Mouse (Mus musculus) 3T3-L1 (cell line): Measurements from ENCODE around the gene Fgfbp1.

ENCODE experiments used
- DNase-seq: peaks from one replicate; pipeline ENCODE4 v3.0.0-alpha.2; 2015; ENCODE audit warnings: low read depth, low spot score

Fgfbp1 gene

GRCm38 (mm10) chr5:43981620-43982019 is at the start of gene Fgfbp1:
Fgfbp1 (minus strand) TSS chr5:43981779.
- no peak for DNase-seq

- no peak for DNase-seq
Observed at GRCm38 (mm10) chr5:43998295-43998989, 16.9 kb upstream of the Fgfbp1 start.

- DNase-seq: no peak
Observed at GRCm38 (mm10) chr5:43997626-43998025, 16.0 kb upstream of the Fgfbp1 start.

- DNase-seq: no peak
Observed at GRCm38 (mm10) chr5:43996162-43996561, 14.6 kb upstream of the Fgfbp1 start.

GRCm38 (mm10) chr5:43994981-43995380 is 13.4 kb upstream of the Fgfbp1 start:
- DNase-seq: no peak

GRCm38 (mm10) chr5:43990316-43990715 is 8.7 kb upstream of the Fgfbp1 start:
- peak; percentile 77 for DNase-seq

GRCm38 (mm10) chr5:43989017-43989416 is 7.4 kb upstream of the Fgfbp1 start:
- DNase-seq: no peak

- DNase-seq: peak; percentile 65
Observed at GRCm38 (mm10) chr5:43986212-43986611, 4.6 kb upstream of the Fgfbp1 start.

GRCm38 (mm10) chr5:43982896-43983295 is 1.3 kb upstream of the Fgfbp1 start:
- DNase-seq: peak; percentile 67

- DNase-seq: no peak
Observed at GRCm38 (mm10) chr5:43980397-43980796, 1.2 kb downstream of the Fgfbp1 start.

- no peak for DNase-seq
Observed at GRCm38 (mm10) chr5:43976821-43977561, 4.6 kb downstream of the Fgfbp1 start.

- DNase-seq: no peak
Observed at GRCm38 (mm10) chr5:43974166-43974565, 7.4 kb downstream of the Fgfbp1 start.

- no peak for DNase-seq
Observed at GRCm38 (mm10) chr5:43971156-43971555, 10.4 kb downstream of the Fgfbp1 start.

- DNase-seq: no peak
Observed at GRCm38 (mm10) chr5:43970532-43970931, 11.0 kb downstream of the Fgfbp1 start.

- no peak for DNase-seq
Observed at GRCm38 (mm10) chr5:43968634-43969033, 12.9 kb downstream of the Fgfbp1 start.

GRCm38 (mm10) chr5:43961056-43961455 is 20.5 kb downstream of the Fgfbp1 start:
- no peak for DNase-seq

- DNase-seq: no peak
Observed at GRCm38 (mm10) chr5:43959884-43960440, 21.6 kb downstream of the Fgfbp1 start.

GRCm38 (mm10) chr5:43953241-43953640 is 28.3 kb downstream of the Fgfbp1 start:
- DNase-seq: peak; percentile 56

GRCm38 (mm10) chr5:43948748-43949275 is 32.8 kb downstream of the Fgfbp1 start:
- peak; percentile 95 for DNase-seq

GRCm38 (mm10) chr5:43948111-43948743 is 33.4 kb downstream of the Fgfbp1 start:
- peak; percentile 70 for DNase-seq

GRCm38 (mm10) chr5:43947330-43947977 is 34.1 kb downstream of the Fgfbp1 start:
- no peak for DNase-seq
